Mouse (Mus musculus): Measurements from ENCODE around the gene Agrp. TPM values are rescaled to one million over a fixed set of nuclear protein-coding genes. Genes with fewer than 3 reads are reported as not detected.

Gene Agrp
- total and polyA plus RNA-seq, 3 experiments = not detected

- Histone ChIP-seq H3K4me1 (ENCODE audit: insufficient read depth, low read depth, low read length) (peaks cover 56% of the 10 kb centered on the region), H3K9me3 (replicated peaks) (no peaks in the 10 kb centered on the region), H3K27me3 (ENCODE audit: insufficient read depth, low read length) (no peaks in the 10 kb centered on the region; the same call in 1 of the 2 replicates), H3K4me3 (ENCODE audit: low read depth, low read length) (no peak overlapping the region), H3K36me3 (replicated peaks) (peaks cover 85% of the 10 kb centered on the region)
- no peak for DNase-seq (ENCODE audit: low spot score)
- TF ChIP-seq TAL1 (conservative IDR thresholded peaks at IDR 0.05; ENCODE audit: low read depth, low read length) (no peak), GATA2 (IDR thresholded peaks at IDR 0.05; ENCODE audit: borderline replicate concordance, low read depth, low read length) (no peak), POLR2AphosphoS5 (IDR thresholded peaks at IDR 0.05; ENCODE audit: insufficient replicate concordance, low read depth, low read length) (no peak), GATA1 (IDR thresholded peaks at IDR 0.05; ENCODE audit: borderline replicate concordance, low read length) (no peak), CTCF (IDR thresholded peaks at IDR 0.05; ENCODE audit: low read depth, low read length) (no peak)
- ATAC-seq (ENCODE audit: extremely low read depth, insufficient number of reproducible peaks, low FRiP score, poor library complexity, severe bottlenecking) = no peak
Measured at GRCm38 (mm10) chr8:105624401-105624800, 12.8 kb downstream of the Agrp start.

- no peak overlapping the region for H3K4me3 ChIP-seq (ENCODE audit: low read depth, low read length)
- no peaks in the 10 kb centered on the region for H3K9me3 ChIP-seq (replicated peaks)
- H3K4me1 ChIP-seq (ENCODE audit: insufficient read depth, low read depth, low read length) = peaks cover 62% of the 10 kb centered on the region
- H3K36me3 ChIP-seq (replicated peaks) = peaks cover 90% of the 10 kb centered on the region
- no peaks in the 10 kb centered on the region; the same call in 1 of the 2 replicates for H3K27me3 ChIP-seq (ENCODE audit: insufficient read depth, low read length)
- no peak for ATAC-seq (ENCODE audit: extremely low read depth, insufficient number of reproducible peaks, low FRiP score, poor library complexity, severe bottlenecking)
- no peak for TF ChIP-seq POLR2AphosphoS5 (IDR thresholded peaks at IDR 0.05; ENCODE audit: insufficient replicate concordance, low read depth, low read length)
- no peak for TF ChIP-seq CTCF (IDR thresholded peaks at IDR 0.05; ENCODE audit: low read depth, low read length)
- no peak for TF ChIP-seq GATA1 (IDR thresholded peaks at IDR 0.05; ENCODE audit: borderline replicate concordance, low read length)
- TF ChIP-seq TAL1 (conservative IDR thresholded peaks at IDR 0.05; ENCODE audit: low read depth, low read length) = no peak
- no peak for TF ChIP-seq GATA2 (IDR thresholded peaks at IDR 0.05; ENCODE audit: borderline replicate concordance, low read depth, low read length)
- DNase-seq (ENCODE audit: low spot score) = no peak
Measured at GRCm38 (mm10) chr8:105623679-105624245, 13.4 kb downstream of the Agrp start.

GRCm38 (mm10) chr8:105623118-105623517 is 14.1 kb downstream of the Agrp start:
- no peak overlapping the region; the same call in 1 of the 2 replicates for H3K4me3 ChIP-seq (ENCODE audit: low read depth, low read length)
- peaks cover 68% of the 10 kb centered on the region for H3K4me1 ChIP-seq (ENCODE audit: insufficient read depth, low read depth, low read length)
- H3K9me3 ChIP-seq (replicated peaks) = no peaks in the 10 kb centered on the region
- peaks cover 90% of the 10 kb centered on the region for H3K36me3 ChIP-seq (replicated peaks)
- DNase-seq (ENCODE audit: low spot score) = no peak
- peak; percentile 29; the same call in 1 of the 2 replicates for ATAC-seq (ENCODE audit: extremely low read depth, insufficient number of reproducible peaks, low FRiP score, poor library complexity, severe bottlenecking)
- no peak for TF ChIP-seq GATA2 (IDR thresholded peaks at IDR 0.05; ENCODE audit: borderline replicate concordance, low read depth, low read length)
- no peak for TF ChIP-seq TAL1 (conservative IDR thresholded peaks at IDR 0.05; ENCODE audit: low read depth, low read length)
- no peaks in the 10 kb centered on the region; the same call in 1 of the 2 replicates for H3K27me3 ChIP-seq (ENCODE audit: insufficient read depth, low read length)

GRCm38 (mm10) chr8:105622421-105622920 is 14.7 kb downstream of the Agrp start:
- TF ChIP-seq CTCF (IDR thresholded peaks at IDR 0.05; ENCODE audit: low read depth, low read length) (peak; percentile 93), GATA2 (IDR thresholded peaks at IDR 0.05; ENCODE audit: borderline replicate concordance, low read depth, low read length) (no peak), POLR2AphosphoS5 (IDR thresholded peaks at IDR 0.05; ENCODE audit: insufficient replicate concordance, low read depth, low read length) (no peak)
- Histone ChIP-seq H3K9me3 (replicated peaks) (no peaks in the 10 kb centered on the region), H3K36me3 (replicated peaks) (peaks cover 92% of the 10 kb centered on the region), H3K27me3 (ENCODE audit: insufficient read depth, low read length) (no peaks in the 10 kb centered on the region; the same call in 1 of the 2 replicates), H3K4me1 (ENCODE audit: insufficient read depth, low read depth, low read length) (peaks cover 75% of the 10 kb centered on the region), H3K4me3 (ENCODE audit: low read depth, low read length) (peak overlapping the region; percentile 11; the same call in 1 of the 2 replicates)
- peak; percentile 72 for ATAC-seq (ENCODE audit: extremely low read depth, insufficient number of reproducible peaks, low FRiP score, poor library complexity, severe bottlenecking)
- peak; percentile 67 for DNase-seq (ENCODE audit: low spot score)

- no peaks in the 10 kb centered on the region; the same call in 1 of the 2 replicates for H3K27me3 ChIP-seq (ENCODE audit: insufficient read depth, low read length)
- TF ChIP-seq POLR2AphosphoS5 (IDR thresholded peaks at IDR 0.05; ENCODE audit: insufficient replicate concordance, low read depth, low read length) = no peak; the same call in 1 of the 2 replicates
- no peak for TF ChIP-seq CTCF (IDR thresholded peaks at IDR 0.05; ENCODE audit: low read depth, low read length)
- no peak for TF ChIP-seq TAL1 (conservative IDR thresholded peaks at IDR 0.05; ENCODE audit: low read depth, low read length)
- TF ChIP-seq GATA1 (IDR thresholded peaks at IDR 0.05; ENCODE audit: borderline replicate concordance, low read length) = no peak
- TF ChIP-seq GATA2 (IDR thresholded peaks at IDR 0.05; ENCODE audit: borderline replicate concordance, low read depth, low read length) = no peak
- DNase-seq (ENCODE audit: low spot score) (no peak), ATAC-seq (ENCODE audit: extremely low read depth, insufficient number of reproducible peaks, low FRiP score, poor library complexity, severe bottlenecking) (no peak)
- no peaks in the 10 kb centered on the region for H3K9me3 ChIP-seq (replicated peaks)
- H3K4me3 ChIP-seq (ENCODE audit: low read depth, low read length) = no peak overlapping the region
- H3K4me1 ChIP-seq (ENCODE audit: insufficient read depth, low read depth, low read length) = peaks cover 81% of the 10 kb centered on the region
- H3K36me3 ChIP-seq (replicated peaks) = peaks cover 96% of the 10 kb centered on the region
Measured at GRCm38 (mm10) chr8:105621841-105622240, 15.4 kb downstream of the Agrp start.

GRCm38 (mm10) chr8:105620946-105621720 is 16.1 kb downstream of the Agrp start:
- Histone ChIP-seq H3K36me3 (replicated peaks) (peaks cover 100% of the 10 kb centered on the region), H3K9me3 (replicated peaks) (no peaks in the 10 kb centered on the region), H3K4me1 (ENCODE audit: insufficient read depth, low read depth, low read length) (peaks cover 88% of the 10 kb centered on the region), H3K27me3 (ENCODE audit: insufficient read depth, low read length) (no peaks in the 10 kb centered on the region; the same call in 1 of the 2 replicates), H3K4me3 (ENCODE audit: low read depth, low read length) (no peak overlapping the region)
- TF ChIP-seq GATA1 (IDR thresholded peaks at IDR 0.05; ENCODE audit: borderline replicate concordance, low read length) (no peak), TAL1 (conservative IDR thresholded peaks at IDR 0.05; ENCODE audit: low read depth, low read length) (no peak), POLR2AphosphoS5 (IDR thresholded peaks at IDR 0.05; ENCODE audit: insufficient replicate concordance, low read depth, low read length) (no peak), CTCF (IDR thresholded peaks at IDR 0.05; ENCODE audit: low read depth, low read length) (no peak), GATA2 (IDR thresholded peaks at IDR 0.05; ENCODE audit: borderline replicate concordance, low read depth, low read length) (no peak)
- DNase-seq (ENCODE audit: low spot score) (no peak), ATAC-seq (ENCODE audit: extremely low read depth, insufficient number of reproducible peaks, low FRiP score, poor library complexity, severe bottlenecking) (no peak)
